Mouse (Mus musculus) lung, postnatal 25 days (tissue): ENCODE measurements around the gene Syngr3.
"Not testable (repeated sequence)": the region's sequence is repeated elsewhere in the genome, so short reads cannot be mapped to it uniquely, and the experiment has no call there.

Source experiments
- DNase-seq: peaks from one replicate; pipeline ENCODE4 v3.0.0; 2022; ENCODE audit warnings: low spot score

The Syngr3 gene

DNA sequence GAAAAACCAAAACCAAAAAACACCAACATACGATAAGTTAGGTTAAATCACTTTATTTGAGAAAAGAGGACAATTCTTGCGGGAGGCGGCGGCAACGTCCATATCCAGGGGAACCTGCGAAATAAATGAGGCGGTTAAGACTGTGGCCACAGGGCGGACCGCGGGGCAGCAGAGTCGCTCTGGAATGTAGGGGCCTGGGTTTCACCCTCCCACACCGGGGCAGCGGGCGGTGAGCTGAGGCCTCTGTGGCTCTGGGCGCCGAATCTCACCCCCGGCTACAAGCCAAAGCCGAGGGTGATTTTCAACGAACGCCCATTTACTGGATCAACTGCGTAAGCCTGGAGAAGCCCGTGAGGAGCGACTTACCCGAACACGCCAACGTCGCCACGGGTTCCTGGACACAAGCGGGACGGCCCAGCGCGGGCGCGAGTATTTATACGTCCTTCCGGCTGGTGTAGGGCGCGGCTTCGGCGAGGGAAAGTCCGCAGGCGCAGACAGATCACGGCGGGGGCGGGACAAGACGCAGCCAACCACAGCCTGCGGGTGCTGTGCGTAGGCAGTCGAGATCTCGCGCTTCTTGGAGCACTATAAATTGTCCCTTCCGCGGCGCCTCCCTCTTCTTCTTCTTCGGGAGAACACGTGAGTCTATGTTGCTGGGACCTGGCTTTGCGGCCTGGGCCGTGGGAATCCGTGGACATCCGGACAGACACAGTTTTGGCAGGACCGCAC lies 29.9 kb upstream of the Syngr3 start:
- peak; percentile 99 for DNase-seq

DNA sequence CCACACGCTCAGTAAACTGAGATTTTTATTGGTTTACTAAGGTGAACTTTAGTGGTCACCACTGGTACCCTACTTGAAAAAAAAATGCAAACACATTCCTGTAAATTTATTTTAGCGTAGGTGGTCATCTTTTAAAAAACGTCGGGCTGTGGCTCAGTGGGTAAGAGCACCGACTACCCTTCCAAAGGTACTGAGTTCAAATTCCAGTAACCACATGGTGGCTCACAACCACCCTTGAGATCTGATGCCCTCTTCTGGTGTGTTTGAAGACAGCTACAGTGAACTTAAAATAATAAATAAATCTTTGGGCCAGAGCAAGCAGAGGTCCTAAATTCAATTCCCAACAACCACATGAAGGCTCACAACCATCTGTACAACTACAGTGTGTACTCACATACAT lies 29.2 kb upstream of the Syngr3 start:
- DNase-seq, result not testable (repeated sequence)

DNA sequence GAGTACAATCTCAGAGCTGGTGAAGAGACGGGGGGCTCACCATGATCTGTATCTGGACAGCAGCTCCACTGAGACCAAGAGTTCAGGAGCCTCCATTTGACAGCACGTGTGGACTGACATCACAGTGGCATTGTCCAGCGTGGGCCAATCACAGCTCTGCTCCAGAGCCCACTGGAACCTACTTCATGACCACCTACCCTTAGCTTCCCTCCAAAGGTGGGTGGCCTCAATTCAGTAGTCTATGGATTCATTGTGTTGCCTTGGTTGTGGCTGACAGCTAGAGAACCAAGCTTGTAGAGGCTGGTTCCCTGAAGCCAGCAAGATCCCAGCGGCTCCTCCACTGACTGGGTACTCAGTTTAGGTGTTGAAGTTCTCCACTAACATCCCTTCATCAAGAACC lies 28.2 kb upstream of the Syngr3 start, which contains the start of the genes Rnf151 and Rps2:
TSS of gene Rnf151 (minus strand) at position 121 of the 400 bp plus-strand sequence.
TSS of gene Rps2 (plus strand) at position 174 of the 400 bp plus-strand sequence.
- no peak for DNase-seq

DNA sequence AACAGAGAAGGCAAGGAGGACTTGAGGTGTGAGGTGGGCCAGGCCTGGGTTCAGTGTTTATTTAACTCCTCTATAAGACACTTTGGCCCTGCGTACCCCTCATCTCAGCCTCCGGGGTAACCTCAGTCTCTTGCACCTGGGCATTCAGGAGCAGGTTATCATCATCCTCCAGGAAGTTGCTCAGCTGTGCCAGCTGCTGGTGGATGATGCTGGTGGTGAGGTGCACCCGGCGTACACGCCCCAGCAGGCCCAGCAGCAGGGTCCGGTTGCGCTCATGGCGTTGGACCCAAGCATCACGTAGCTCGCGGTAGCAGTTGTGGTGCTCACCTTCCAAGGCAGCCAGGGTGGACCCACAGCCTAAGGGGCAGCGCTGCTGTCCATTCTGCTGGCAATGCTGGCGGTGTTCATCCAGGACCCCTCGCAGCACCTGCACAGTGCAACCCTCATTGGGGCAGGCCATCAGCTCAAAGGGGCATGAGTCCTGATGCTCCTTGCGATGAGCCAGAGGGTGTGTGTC lies 26.5 kb upstream of the Syngr3 start:
- DNase-seq, result no peak

DNA sequence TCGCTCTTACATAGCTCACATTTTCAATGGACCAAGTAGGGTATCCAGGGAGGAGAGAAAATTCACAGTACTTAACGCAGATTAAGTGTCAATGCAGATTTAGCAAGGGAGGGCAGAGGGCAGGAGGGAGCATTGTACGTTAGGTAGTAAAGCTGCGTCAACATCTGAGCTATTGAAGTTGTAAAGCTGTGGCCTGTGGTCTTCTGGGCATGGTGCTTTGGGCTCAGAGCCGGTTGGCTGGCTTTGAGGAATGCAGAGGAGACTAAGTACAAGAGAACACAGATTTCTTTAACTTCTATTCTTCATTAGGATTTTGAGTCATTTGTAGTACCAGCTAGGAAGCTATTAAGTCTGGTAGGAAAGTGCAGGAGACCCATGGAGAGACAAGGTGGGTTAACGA lies 25.8 kb upstream of the Syngr3 start:
- no peak for DNase-seq

DNA sequence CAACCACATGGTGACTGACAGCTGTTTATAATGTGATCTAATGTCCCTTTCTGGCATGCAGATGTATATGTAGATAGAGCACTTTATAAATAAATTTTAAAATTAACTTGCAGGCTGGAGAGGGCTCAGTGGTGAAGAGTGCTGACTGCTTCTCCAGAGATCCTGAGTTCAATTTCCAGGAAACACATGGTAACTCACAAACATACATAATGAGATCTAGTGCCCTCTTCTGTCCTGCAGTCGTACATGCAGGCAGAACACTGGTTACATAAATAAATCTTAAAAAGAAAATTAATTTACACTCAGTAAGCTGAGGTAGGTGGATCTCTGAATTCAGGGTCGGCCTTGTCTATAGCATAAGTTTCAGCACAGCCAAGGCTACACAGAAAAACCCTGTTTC lies 18.9 kb upstream of the Syngr3 start:
- DNase-seq, result peak; percentile 52

DNA sequence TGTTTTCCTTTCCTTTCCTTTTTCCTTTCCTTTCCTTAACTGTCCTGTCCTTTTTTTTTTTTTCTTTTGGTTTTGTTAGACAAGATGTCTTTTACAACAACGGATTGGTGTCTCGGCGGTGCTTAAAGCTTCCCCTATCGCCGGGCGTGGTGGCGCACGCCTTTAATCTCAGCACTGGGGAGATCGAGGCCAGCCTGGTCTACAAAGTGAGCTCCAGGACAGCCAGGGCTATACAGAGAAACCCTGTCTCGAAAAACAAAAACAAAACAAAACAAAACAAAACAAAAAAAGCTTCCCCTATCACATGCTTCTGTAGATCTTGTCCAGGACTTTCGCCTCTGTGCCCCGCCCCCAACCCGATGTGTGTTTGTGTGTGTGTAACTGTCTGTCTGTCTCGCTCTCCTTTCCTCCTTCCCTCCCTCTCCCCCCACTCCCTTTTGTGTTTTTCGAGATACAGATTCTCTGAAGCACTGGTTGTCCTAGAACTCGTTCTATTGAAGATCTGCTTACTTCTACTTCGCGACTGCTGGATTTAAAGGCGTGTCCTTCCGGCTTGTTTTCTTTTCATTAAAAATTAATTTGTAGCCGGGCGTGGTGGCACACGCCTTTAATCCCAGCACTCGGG lies 18.2 kb upstream of the Syngr3 start:
- no peak for DNase-seq

DNA sequence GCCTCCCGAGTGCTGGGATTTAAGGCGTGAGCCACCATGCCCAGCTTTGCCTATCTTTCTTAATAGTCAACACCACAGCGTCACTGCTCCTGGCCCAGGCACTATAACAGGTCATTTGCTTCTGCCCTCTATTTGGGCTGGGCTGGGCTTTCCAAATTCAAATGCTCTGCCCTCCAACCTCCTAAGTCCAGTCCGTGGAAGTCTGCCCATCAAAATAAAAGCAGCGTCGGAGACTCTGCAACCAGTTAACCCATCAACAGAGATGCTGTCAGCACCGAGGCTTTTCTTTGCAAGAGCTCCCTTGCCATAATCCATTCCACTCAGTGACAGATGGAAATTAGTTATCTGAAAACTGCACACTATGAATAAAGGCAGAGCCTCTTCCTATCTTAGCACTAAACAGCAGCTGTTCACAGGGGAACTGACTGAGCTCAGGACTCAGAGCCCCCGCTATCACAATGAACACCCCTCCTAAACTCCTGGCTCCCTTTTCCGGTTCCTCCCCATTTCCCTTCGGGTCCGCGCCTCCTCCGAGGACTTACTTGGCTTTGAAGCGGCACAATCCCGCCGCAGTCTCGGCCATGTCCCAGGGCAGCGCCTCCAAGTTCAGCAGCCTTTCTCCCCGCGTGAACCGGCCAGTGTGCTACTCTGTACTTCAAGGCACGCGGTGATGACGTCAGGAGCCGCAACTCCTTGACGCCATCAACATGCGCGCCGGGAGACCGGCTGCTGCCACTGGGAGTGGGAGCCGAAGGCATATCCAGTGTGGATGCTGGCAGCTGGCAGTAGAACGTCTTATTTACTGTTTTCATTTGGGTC lies 17.4 kb upstream of the Syngr3 start, which contains the start of gene Tbl3:
TSS of gene Tbl3 (minus strand) at position 679 of the 819 bp plus-strand sequence.
- peak; percentile 94 for DNase-seq

DNA sequence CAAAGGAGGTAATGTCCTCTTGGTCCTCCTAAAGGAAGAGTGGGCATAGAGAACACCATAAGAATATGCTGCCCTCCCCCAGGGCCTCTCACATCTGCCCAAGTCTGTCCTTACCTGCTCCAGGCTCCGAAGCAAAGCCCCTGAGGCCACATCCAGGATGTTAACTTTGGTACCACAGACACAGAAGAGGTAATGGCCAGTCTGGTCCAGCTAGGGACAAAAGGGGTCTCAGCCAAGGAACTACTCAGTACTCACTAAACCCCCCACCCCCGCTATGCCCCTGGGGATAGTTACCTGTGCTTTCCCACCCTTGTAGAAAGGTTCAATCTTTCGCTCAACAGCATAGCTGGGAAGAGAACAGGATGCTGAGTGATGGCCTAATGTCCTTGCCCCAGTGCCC lies 16.1 kb upstream of the Syngr3 start:
- DNase-seq, result no peak

DNA sequence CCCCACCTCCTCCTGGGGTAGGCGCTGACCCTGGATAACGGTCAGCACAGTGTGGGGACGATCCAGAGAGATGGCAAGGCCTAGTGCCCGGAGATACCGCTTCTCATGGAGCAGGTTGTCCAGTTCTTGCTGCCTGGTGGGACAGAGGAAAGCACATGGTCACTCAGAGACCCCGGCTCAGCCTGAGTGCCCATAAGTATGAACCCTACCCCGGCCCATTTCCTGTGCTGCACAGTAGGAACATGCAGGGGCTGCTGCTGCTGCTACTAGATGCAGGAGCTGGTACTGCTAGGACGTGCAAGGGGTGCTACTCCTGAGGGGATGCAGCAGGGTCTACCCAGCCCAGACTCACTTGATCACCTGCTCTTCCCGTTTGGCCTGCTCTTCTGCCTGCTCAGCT lies 11.5 kb upstream of the Syngr3 start:
- no peak for DNase-seq

DNA sequence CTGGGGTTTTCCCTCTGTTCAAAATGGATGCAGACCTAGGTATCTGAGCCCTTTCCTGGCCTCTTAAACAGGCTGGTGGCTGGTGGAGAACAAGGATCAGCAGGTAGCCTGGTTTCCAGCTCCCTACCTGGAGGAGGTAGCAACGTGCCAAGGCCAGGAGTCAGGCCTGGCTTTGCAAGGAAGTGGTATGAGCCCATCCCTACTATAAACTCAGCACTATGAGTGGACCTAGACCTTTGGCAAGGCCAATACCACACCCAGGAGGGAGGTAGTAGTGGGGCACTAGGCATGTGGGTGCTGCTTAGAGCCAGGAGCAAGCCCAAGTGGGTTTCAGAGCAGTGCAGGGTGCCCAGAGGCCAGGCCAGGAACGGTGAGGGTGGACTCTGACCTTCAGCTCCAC lies 9.7 kb upstream of the Syngr3 start:
- no peak for DNase-seq

DNA sequence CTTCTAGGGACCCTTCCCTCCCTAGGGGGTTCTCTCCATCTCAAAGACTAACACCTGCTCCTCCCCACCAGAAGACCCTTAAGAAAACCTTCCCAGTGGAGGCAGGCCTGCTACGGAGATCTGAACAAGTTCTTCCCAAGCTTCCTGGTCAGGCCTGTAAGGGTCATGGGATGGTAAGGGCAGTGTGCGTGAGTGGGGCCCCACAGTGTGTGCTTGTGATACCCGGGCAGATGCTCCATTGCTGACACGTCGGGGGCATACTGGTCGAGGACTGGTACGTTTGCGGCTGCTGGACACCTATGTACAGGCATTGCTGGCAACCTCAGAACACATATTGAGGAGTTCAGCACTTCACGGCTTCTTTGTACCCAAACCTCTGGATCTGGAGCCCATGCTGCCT lies 9.0 kb upstream of the Syngr3 start:
- DNase-seq, result no peak

DNA sequence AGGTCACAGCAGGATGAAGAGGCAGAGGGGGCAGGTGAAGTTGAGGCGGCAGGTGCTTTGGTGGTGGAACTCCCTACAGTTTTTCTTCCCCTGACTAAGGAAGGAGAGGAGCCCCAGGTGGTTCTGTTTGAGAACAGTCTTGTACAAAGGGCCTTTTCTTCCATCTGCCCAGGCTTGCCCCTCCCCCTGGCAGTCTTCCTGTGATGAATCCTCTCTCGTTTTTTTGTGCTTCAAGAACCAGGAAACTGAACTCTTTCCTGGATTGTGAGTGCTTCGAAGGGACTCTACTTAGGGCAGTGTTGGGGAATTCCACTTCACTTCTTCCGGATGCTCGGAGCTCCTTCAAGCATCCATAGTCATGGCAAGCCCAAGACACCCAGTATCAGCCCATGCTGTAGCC lies 8.2 kb upstream of the Syngr3 start:
- no peak for DNase-seq

DNA sequence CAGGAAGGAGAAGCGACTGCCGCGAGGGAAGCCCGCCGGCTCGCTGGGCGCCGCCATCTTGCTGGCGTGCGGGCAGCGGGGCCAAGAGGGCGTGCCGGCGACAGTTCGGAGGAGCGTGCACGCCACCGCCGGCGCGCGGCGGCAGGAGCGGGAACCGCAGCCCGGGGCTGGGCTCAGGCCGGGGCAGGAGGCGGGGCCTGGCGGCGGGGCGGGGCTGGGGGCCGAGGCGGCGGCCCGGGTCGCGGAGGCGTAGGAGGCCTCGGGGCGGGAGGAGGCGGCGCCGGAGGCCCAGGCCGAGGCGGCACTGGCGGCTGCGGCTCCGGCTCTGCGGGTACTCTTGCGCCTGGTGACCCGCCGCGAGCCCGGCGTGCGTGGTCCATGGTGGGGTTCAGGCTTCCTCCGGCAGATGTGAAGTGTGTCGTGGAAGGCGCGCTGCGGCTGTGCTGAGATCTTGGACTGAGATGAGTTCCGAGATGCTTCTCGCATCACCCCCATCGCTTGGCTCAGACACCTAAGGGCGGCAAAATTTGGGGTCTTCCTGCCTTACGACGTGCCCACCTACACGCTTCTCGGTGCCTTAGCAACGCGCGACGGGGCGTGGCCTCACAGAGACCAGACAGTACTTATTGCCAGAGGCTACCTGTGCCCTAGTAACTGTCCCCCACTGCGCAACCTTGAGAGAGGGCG lies 6.4 kb upstream of the Syngr3 start, which contains the start of the genes Gfer and Noxo1:
TSS of gene Gfer (minus strand) at position 146 of the 687 bp plus-strand sequence.
TSS of gene Noxo1 (plus strand) at position 224 of the 687 bp plus-strand sequence.
- peak; percentile 86 for DNase-seq

DNA sequence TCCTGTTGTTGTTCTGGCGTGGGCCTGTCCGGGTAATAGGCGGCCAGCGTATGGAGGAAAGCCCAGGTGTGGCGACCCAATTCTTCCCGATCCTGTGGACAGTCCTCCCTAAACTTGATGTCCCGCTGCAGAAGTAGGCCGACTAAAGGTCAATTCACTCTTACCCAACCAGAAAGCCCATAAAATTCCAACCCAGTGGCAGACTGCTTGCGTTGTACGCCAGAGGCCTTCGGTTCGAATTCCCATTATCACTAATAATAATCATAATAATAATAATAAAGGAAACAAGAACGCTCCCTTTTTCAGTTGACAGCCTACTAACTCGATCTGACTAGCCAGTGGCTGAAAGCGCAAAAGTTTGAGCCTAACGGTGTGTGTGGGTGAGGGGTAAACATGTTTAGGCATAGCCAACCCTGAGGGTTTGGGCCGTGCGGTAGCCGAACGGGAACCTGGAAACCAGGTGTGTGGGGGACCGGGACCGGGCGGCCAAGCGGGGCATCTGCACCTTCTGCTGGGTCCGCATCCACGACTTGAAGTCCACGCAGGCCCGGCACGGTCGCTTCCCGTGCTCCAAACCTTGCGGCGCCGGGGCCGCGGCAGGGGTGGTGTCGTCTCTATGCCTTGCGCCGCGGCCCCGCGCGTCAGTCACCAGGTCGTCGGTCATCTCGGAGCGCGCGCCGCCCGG lies 5.7 kb upstream of the Syngr3 start:
- DNase-seq, result no peak

DNA sequence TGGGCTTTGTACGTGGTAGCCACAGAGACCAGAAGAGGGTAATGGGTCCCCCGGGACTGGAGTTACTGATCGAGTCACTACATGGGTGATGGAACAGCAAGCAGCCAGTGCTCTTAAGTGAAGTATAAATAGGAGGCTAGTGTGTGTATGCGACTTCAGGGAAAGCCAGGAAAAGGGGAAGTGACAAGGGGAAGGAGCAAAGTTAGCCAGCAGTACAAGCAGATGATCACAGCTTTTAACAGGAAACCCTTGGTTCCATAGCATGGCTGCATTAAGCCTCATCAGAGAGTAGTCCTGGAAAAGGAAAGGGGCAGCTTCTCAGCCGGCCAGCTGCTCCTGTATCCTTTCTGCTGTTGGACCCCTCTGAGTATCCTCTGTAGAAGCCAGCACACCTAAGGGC lies 2.6 kb upstream of the Syngr3 start:
- no peak for DNase-seq

DNA sequence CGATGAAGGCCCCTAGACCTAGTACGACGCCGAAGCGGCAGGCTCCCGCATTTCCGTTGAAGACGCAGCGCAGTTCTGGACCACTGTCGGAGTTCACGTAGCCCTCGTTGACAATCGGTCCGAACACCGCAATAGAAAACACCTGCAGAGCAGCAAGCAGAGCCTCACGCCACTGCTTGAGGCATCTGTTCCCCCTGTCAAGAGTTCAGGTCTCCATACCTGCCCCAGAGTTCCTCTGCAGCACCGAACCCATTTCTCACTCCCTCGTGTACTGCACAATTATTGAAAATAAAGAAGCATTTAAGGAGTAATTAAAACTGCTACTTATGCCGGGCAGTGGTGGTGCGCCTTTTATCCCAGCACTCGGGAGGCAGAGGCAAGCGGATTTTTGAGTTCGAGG lies 2.2 kb downstream of the Syngr3 start:
- DNase-seq, result no peak

DNA sequence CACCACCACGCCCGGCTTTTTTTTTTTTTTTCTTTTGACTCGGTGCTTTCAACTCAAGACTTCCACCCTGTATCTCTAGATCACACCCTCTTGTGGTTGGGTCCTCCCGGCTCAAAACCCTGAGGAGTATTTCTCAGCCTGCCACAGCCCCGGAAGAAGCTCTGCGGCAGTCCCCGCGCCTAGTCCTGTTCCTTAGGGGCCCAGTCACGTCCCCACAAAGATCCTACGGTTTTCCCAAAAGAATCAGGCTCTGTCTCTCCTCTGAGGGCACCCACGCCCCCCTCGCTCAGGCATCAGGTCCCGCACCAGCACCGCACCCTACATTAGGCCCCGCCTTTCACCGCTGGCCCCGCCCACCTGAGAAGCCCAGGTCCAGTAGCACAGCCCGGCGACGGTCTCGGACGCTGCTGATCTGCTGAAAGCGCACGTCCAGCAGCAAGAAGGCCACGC lies 2.6 kb downstream of the Syngr3 start:
- DNase-seq, result peak; percentile 56

DNA sequence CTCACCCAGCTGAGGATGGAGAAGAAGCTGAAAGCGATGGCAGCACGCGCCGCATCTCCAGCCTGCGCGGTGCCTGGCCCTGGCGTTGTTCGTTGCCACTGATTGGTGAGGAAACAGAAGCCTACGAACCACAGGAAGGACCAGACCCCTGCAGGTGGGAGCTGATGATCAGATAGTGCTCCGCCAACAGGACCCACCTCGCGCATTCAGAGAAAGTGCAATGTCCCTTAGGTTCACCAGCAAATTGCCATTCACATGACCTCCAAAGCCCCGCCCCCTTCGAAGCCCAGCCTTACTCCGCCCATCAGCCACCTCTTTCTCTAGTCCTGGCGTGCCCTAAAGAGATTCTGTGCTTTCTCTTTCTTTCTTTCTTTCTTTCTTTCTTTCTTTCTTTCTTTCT lies 3.2 kb downstream of the Syngr3 start:
- peak; percentile 60 for DNase-seq

DNA sequence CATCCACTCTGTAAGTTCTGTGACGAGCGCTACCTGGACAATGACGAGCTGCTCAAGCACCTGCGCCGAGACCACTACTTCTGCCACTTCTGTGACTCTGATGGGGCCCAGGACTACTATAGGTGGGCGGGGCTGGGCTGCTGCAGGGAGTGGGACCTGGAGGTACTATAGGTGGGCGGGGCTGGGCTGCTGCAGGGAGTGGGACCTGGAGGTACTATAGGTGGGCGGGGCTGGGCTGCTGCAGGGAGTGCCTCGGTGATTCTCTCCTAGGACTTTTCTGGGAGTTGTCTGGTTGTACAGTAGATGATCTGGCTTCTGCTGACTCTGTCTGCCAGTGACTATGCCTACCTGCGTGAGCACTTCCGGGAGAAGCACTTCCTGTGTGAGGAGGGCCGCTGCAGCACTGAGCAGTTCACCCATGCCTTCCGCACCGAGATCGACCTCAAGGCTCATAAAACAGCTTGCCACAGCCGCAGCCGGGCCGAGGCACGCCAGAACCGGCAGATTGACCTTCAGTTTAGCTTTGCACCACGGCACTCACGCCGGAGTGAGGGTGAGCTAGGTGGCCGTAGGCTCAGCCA lies 12.2 kb downstream of the Syngr3 start:
- no peak for DNase-seq

DNA sequence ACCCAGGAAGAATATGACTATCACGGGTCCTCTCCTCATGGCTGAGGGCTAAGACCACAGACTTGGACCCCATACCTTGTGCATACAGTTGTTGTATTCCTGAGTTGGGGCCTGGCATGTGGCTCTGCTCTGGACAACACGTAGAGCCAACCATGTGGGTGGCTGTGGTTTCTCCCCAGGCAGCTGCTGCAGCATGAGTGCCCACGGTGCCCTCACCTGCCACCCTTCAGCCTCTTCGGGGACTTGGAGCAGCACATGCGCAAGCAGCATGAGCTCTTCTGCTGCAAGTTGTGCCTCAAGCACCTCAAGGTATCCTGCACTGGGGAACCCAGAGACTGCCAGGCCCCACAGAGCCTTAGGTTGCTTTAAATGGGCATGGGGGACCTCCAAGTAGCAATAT lies 12.9 kb downstream of the Syngr3 start:
- no peak for DNase-seq
